Mouse (Mus musculus) frontal cortex, postnatal 36 days (tissue): ENCODE measurements at regions not wholly inside any gene's neighbourhood (a gene's known extent, or its start where the extent isn't known, plus 50 kb on each side); places are given as distances from the start of the nearest gene placed in this dataset.
A peak's percentile ranks its signal among the peaks of the same experiment; 100 is the strongest.

Experiments
- DNase-seq, 2 experiments: peaks; one replicate each; pipeline ENCODE4 v3.0.0; 2022; ENCODE audit warnings: low spot score in 2 of 2

- DNase-seq: no peak
These were observed 331.3 kb downstream of the Adgrl2 start for GRCm38 (mm10) chr3:148659024-148659423.

DNA sequence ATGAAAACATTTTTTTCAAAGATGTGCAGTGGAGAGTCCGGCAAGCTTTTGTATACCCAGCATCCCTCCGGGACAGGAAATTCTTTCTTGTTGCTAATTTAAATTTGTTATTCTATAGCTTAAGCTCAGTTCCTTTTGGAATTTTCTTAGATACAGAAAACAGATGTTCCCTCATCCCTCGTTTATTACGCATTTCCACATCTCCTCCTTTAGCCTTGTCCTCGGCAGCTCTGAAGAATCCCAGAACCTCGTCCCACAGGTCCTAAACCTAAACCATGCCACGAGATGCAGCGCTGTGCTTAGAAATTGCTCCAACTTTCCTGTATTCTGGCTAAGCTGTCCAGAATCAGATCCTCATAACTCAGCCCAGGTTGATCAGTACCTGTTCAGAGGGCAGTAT lies 332.0 kb downstream of the Adgrl2 start:
- no peak for DNase-seq

- DNase-seq: peak; percentile 44 to 75
These were observed 334.2 kb downstream of the Adgrl2 start for GRCm38 (mm10) chr3:148656187-148656586.

GRCm38 (mm10) chr3:148650241-148650640 lies 340.1 kb downstream of the Adgrl2 start:
- no peak for DNase-seq

DNA sequence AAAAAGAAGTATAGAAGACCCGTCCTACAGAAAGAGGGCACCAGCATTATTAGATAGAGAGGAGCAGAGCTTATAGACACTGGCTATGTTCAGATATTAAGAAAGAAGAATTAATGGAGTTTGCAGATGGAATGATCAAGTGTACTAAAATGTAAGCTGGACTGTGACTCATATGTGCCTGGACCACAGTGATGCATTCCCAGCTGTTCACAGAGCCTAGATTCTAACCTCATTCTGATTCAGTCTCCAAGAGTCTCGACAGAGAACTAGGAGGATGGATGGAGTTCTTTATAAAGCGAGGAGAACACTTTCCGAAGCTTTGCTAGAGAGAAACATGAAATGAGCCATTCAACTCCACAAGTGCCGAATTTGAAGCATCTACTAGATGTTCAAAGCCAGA lies 345.4 kb downstream of the Adgrl2 start:
- DNase-seq: no peak

- no peak for DNase-seq
These were observed 348.8 kb downstream of the Adgrl2 start for GRCm38 (mm10) chr3:148641581-148641980.

- no peak for DNase-seq
These were observed 349.7 kb downstream of the Adgrl2 start for GRCm38 (mm10) chr3:148640680-148641101.

DNA sequence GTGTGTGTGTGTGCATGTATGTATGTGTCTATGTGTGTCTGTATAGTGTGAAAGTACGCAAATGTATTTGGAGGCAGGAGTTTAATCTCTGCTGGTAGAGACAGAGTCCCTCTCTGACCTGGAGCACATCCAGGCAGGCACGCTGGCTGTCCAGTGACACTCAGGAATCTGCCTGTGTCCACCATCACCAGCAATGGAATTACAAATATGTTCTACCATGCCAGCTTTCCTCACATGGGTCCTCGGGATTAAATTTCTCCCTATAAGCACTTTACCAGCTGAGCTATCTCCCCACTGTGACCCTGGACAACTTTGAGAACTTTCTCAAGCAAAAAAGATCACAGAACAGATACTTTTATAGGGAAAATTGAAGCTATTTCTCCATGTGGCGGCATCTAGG lies 355.3 kb downstream of the Adgrl2 start:
- DNase-seq: no peak

GRCm38 (mm10) chr3:148634352-148634751 lies 356.0 kb downstream of the Adgrl2 start:
- DNase-seq: no peak

DNA sequence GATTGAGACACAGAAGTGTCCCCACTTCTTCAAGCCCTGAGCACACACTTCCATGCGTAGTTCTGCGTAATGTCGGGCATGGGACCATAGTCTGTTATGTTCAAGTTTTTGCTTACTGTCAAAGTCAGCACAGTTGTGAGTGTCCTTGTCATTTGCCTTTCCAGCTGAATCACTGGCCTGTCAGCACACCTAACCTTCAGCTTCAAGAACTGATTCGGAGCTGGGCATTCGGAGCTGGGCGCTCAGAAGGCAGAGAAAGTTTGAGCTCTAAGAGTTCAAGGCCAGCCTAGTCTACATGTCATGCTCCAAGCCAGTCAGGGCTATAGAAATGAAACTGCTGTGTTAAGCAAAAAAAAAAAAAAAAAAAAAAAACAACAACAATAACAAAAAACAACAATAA lies 357.1 kb downstream of the Adgrl2 start:
- DNase-seq: no peak

DNA sequence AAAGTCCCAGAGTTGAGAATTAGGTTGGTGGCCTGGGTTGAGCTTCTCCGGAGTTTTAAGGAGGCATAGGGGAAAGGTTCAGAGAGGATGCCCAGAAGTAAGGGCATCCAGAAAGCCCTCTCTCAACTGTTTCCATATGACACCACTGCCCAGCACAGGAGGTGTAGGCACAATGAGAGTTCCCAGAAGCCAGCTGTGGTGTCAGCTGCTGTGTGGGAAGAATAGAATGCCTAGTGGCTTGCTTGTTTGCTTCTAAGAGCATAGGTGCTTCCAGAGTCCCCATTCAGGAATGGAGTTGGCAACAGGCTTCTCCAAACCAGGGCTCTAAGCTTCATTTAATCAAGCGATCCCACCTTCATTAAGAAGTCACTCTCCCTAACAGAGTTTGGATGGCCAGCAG lies 357.9 kb downstream of the Adgrl2 start:
- DNase-seq: no peak

- DNase-seq: no peak
These were observed 358.8 kb downstream of the Adgrl2 start for GRCm38 (mm10) chr3:148631415-148632192.

DNA sequence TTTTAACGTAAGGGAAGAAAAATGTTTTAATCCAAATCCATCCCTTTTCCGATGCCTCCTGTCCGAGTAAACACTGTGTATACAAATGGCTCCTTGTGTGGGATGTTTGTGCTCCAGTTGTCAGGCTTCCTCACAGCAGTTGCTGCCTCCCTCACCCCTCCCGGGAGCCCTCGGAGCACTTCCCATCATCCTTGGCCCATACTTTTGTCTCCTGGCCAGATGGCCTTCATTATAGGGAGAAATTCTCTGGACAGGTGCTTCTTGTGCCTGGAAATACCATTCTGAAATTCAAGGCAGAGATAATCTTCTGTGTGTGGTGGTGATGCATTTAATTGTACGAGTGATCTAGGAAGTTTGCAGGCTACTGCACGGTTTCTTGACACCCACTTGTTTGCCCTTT lies 359.5 kb downstream of the Adgrl2 start:
- no peak for DNase-seq

- no peak for DNase-seq
These were observed 375.2 kb downstream of the Adgrl2 start for GRCm38 (mm10) chr3:148614971-148615671.

GRCm38 (mm10) chr3:148613443-148613842 lies 376.9 kb downstream of the Adgrl2 start:
- DNase-seq: no peak

DNA sequence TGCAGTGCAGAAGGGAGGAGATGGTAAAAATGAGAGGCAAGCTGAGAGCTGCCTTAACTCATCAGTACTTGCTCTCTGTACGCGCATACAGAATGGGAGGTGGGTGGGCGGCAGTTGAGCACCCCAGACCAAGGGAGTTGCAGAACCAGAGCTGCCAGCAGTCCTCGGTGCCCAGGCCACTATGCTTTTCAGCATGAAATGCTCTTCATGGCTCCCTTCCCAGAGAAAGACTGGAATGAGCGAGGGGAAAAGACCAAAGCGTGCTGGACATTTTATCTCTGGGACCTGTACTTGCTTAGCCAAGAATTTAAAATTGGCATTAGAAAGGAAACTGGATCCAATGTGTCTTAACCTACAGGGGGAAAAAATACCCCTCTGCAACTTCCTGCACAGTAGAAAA lies 387.1 kb downstream of the Adgrl2 start:
- no peak for DNase-seq

GRCm38 (mm10) chr3:148602730-148603255 lies 387.6 kb downstream of the Adgrl2 start:
- no peak for DNase-seq

DNA sequence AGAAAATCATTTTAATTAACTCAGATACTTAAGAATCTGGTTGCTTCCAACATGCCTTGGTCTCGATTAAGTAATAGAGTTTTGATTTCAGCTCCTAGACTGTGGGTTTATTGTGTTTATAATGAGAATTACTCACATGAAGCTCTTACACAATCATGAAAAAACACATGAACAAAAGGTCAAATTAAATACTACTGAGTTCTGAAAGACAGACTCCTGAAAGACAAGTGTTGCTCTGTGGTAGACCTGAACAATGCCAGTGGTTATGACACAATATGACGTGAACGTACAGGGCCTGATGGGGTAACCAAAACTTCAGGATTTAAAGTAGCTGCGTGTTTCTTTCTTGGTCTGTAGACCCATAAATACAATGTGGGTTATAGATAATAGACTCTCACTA lies 394.8 kb downstream of the Adgrl2 start:
- no peak for DNase-seq

GRCm38 (mm10) chr3:148589556-148589955 lies 400.8 kb downstream of the Adgrl2 start:
- no peak for DNase-seq

- no peak for DNase-seq
These were observed 414.6 kb downstream of the Adgrl2 start for GRCm38 (mm10) chr3:148575735-148576134.

- no peak for DNase-seq
These were observed 417.9 kb downstream of the Adgrl2 start for GRCm38 (mm10) chr3:148572493-148572892.

DNA sequence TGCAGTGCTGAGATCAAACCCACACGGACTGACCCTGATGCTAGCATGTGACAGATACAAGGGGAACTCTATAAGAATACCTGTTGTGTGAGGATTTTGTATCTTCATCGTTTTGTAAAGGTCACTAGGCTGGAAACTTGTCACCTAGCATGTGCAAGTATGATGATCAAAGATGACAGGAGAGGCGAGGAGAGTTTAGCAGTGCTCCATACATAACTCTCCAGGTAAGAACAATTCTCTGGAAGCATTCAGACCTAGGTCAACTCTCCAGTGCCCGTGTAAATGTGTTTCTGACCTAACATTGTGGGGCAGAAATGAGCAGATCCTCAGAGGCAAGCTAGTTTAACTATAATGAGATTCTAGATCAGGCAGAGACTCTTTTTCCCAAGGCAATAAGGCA lies 425.6 kb downstream of the Adgrl2 start:
- no peak for DNase-seq

DNA sequence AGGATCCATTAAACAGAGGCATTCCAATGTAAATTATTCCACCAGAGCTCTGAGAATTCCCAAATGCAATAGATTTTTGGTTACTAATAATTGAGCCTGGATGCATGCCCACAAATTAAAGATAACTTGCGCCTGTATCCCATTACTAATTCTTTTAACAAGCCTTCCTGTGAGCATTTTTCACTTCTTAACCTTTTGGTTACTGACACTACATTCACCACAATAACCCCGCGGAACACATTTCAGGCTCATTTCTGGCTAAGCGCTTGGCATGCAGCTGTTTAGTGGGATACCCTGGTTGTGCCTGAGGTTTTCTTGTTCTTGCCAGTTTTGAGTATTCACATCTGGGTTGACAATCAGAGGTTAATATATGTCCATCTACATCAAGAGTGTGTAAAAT lies 429.1 kb downstream of the Adgrl2 start:
- DNase-seq: no peak
